Mouse (Mus musculus) kidney, embryonic 14.5 days (tissue): ENCODE results near the gene Wbp11. TPM values are rescaled to one million over a fixed set of nuclear protein-coding genes. Genes with fewer than 3 reads are reported as not detected.

Source experiments
- ATAC-seq: fragments of 200-750 bp; cut with Nextera tagmentation; 2 replicates; pipeline ENCODE4 v1.8.0; 2017; ENCODE audit warnings: moderate number of reproducible peaks, mild to moderate bottlenecking, moderate TSS enrichment, moderate library complexity; ENCODE audit not compliant: low FRiP score, low TSS enrichment
- H3K27ac ChIP-seq: fragments of 300-500 bp; sonication (generic); 2 replicates; pipeline ENCODE4 v1.5.1; 2014; ENCODE audit warnings: low read depth, mild to moderate bottlenecking, low read length, moderate library complexity, mixed read lengths
- H3K27me3 ChIP-seq: fragments of 300-500 bp; sonication (generic); 2 replicates; pipeline ENCODE4 v1.6.1; 2014; ENCODE audit warnings: mild to moderate bottlenecking, low read length; ENCODE audit not compliant: control insufficient read depth, insufficient read depth
- H3K36me3 ChIP-seq: fragments of 300-500 bp; sonication (generic); 2 replicates; pipeline ENCODE4 v1.6.1; 2014; ENCODE audit warnings: low read length, mixed read lengths; ENCODE audit not compliant: control insufficient read depth, insufficient read depth
- H3K4me1 ChIP-seq: fragments of 300-500 bp; sonication (generic); 2 replicates; pipeline ENCODE4 v1.6.1; 2014; ENCODE audit warnings: low read length, mixed read lengths; ENCODE audit not compliant: control insufficient read depth, insufficient read depth
- H3K4me2 ChIP-seq: fragments of 300-500 bp; sonication (generic); replicated peaks from 2 replicates; pipeline ENCODE4 v1.6.1; 2014; ENCODE audit warnings: low read depth, mild to moderate bottlenecking, low read length
- H3K4me3 ChIP-seq: fragments of 300-500 bp; sonication (generic); 2 replicates; pipeline ENCODE4 v1.5.1; 2014; ENCODE audit warnings: mild to moderate bottlenecking, low read length
- H3K9ac ChIP-seq: fragments of 300-500 bp; sonication (generic); 2 replicates; pipeline ENCODE4 v1.6.1; 2014; ENCODE audit warnings: low read depth, mild to moderate bottlenecking, low read length, moderate library complexity
- H3K9me3 ChIP-seq: fragments of 300-500 bp; sonication (generic); 2 replicates; pipeline ENCODE4 v1.6.1; 2016; ENCODE audit warnings: low read length; ENCODE audit not compliant: control insufficient read depth
- WGBS: fragments of 180-500 bp; shearing (Covaris S2); extraction: QIAGEN DNeasy Blood & Tissue Kit; methylation state at CpG from one replicate; pipeline ENCODE4 v1.1.7; 2014; 5-methylcytosine and 5-hydroxymethylcytosine counted together
- polyA plus RNA-seq: library from polyadenylated mRNA; unstranded; fragments of >200 nt; fragmentation: Nextera tagmentation; extraction: Ambion mirVana; gene quantifications from 2 replicates; pipeline ENCODE4 v1.2.1, GENCODE M21; 2014

The Wbp11 gene
- polyA plus RNA-seq, 1 experiment from 2014 or later = 136 TPM

DNA sequence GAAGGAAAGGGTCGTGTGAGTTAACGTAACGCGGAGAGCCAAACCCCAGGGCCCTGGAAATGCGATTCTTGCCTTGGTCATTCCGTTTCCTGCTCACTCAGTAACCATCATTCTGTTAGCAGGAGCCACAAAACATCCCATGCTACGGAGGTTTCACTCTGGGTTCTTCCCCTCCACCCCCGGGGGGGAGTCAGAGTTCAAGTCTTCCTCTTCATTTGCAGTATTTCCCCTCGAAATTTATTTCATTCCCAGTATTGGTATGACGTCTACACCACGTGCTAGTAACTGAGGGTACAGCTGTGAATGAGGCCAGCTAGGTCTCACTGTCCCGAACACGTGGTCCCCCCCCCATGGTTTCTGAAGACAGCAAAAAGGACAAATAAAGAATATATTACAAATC, 18.4 kb downstream of the Wbp11 start:
- H3K27me3 ChIP-seq = no peaks in the 10 kb centered on the region
- WGBS = 70% methylated on average over 13 of the region's 13 CpGs
- H3K27ac ChIP-seq = no peak overlapping the region
- no peak for ATAC-seq
- H3K36me3 ChIP-seq = peaks cover 25% of the 10 kb centered on the region
- no peak overlapping the region for H3K9ac ChIP-seq
- peak overlapping the region; percentile 65 for H3K4me2 ChIP-seq
- H3K9me3 ChIP-seq = no peaks in the 10 kb centered on the region
- peaks cover 7% of the 10 kb centered on the region; the same call in 1 of the 2 replicates for H3K4me1 ChIP-seq
- H3K4me3 ChIP-seq = peak overlapping the region; percentile 64; the same call in 1 of the 2 replicates

DNA sequence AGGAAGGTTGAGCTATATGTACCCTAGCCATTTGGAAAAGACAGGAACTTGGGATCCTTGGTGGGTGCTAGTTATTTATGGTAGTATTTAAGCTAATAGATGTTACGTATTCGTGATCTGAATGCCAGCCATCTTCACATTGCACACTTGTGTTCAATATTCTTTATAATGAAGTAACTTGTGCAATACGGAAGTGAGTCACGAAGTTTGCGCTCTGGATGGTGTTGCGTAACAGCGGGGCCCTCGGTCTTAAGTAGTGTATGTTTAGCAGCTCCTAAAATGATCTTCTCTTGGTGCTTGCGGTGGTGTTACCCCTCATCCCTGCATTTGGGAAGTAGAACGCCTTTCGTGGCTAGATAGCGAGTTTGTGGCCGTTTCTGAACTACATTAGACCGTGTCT, 19.0 kb downstream of the Wbp11 start:
- 31% methylated on average over 14 of the region's 14 CpGs for WGBS
- Histone ChIP-seq H3K4me2 (peak overlapping the region; percentile 65), H3K36me3 (peaks cover 19% of the 10 kb centered on the region), H3K4me1 (peaks cover 7% of the 10 kb centered on the region; the same call in 1 of the 2 replicates), H3K9me3 (no peaks in the 10 kb centered on the region), H3K4me3 (peak overlapping the region; percentile 64), H3K27ac (no peak overlapping the region), H3K27me3 (no peaks in the 10 kb centered on the region), H3K9ac (peak overlapping the region; percentile 72; the same call in 1 of the 2 replicates)
- ATAC-seq = no peak

DNA sequence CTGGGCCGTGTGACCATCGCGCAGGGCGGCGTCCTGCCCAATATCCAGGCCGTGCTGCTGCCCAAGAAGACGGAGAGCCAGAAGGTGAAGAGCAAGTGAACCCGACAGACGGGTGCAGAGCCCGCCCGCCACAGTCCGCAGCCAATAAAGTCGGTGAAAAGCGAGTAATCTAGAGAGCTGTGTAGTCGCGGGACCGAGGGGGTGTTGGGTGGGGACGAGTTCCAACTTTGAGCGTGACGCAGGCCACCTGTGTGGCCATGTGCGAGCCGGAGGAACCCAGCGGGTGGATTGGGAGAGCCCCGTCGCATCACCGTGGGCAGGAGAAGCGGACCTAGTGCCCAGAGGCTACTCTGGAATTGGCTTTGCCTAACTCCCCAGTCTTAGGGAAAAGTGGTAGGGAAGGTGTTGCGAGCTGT, 19.4 kb downstream of the Wbp11 start:
- H3K9ac ChIP-seq = peak overlapping the region; percentile 72
- peaks cover 14% of the 10 kb centered on the region for H3K36me3 ChIP-seq
- H3K4me3 ChIP-seq = peak overlapping the region; percentile 64
- H3K27ac ChIP-seq = no peak overlapping the region
- H3K4me2 ChIP-seq = peak overlapping the region; percentile 65
- H3K4me1 ChIP-seq = peaks cover 7% of the 10 kb centered on the region; the same call in 1 of the 2 replicates
- peak; percentile 20; the same call in 1 of the 2 replicates for ATAC-seq
- no peaks in the 10 kb centered on the region for H3K9me3 ChIP-seq
- H3K27me3 ChIP-seq = no peaks in the 10 kb centered on the region
- WGBS = 1% methylated on average over 28 of the region's 28 CpGs

DNA sequence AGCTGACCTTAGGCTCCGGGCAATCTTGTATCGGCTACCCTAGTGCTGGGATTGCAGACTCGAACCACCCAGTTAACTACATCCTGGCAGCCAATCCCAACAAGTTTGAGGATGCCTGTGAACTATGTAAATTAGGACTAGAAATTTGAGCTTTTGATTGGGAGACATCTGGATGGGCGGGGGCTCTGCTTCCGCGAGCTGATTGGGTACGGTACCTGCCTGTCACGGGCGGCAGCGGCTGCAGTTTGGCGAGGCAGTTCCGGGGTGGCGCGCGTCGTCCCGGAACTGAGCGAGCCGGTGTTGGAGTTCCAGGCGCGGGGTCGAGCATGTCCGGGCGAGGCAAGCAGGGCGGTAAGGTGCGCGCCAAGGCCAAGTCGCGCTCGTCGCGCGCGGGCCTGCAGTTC, 20.0 kb downstream of the Wbp11 start, which contains the start of gene H2afj:
TSS of gene H2afj (plus strand) at position 231 of the 404 bp plus-strand sequence.
- peak within 1 kb of the TSS; percentile 65 for H3K4me2 ChIP-seq
- peak within 1 kb of the TSS; percentile 72 for H3K9ac ChIP-seq
- H3K4me1 ChIP-seq = peaks cover 12% of the 10 kb centered on the region
- WGBS = under 1% methylated on average over 30 of the region's 34 CpGs
- peak; percentile 89 for ATAC-seq
- H3K9me3 ChIP-seq = no peaks in the 10 kb centered on the region
- peaks cover 9% of the 10 kb centered on the region for H3K36me3 ChIP-seq
- peak within 1 kb of the TSS; percentile 64 for H3K4me3 ChIP-seq
- H3K27me3 ChIP-seq = no peaks in the 10 kb centered on the region
- H3K27ac ChIP-seq = peak within 1 kb of the TSS; percentile 63

DNA sequence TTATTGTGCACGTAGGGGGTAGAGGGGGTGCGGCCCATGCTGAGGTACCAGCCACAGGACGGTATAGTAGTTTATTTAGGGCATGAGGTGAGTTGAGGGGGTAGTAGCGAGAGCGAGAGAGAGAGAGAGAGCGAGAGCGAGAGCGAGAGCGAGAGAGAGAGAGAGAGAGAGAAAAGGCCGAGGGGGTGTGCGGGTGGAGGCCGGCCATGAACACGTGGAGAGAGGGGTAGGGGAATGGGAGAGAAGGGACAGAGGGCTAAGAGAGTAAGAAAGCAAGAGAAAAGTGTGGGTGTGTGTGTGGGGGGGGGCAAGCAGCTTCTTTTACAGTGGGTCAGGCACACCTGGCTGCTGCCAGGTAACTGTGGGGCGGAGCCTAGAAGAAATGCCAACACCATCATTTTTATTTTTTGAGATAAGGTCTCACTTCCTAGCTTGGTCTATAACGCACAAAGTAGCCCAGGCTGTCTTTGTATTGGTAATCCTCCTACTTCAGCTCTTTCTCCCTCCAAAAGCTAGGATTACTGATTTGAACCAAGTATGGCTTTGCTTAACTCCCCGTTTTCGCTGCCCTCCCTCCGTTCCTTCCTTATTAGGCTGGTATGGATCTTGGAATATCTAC, 20.5 kb downstream of the Wbp11 start:
- Histone ChIP-seq H3K27ac (peak overlapping the region; percentile 63), H3K4me3 (peak overlapping the region; percentile 64), H3K4me1 (peaks cover 15% of the 10 kb centered on the region), H3K27me3 (no peaks in the 10 kb centered on the region), H3K9ac (peak overlapping the region; percentile 46; the same call in 1 of the 2 replicates), H3K9me3 (no peaks in the 10 kb centered on the region), H3K4me2 (peak overlapping the region; percentile 54), H3K36me3 (peaks cover 6% of the 10 kb centered on the region; the same call in 1 of the 2 replicates)
- peak; percentile 5; the same call in 1 of the 2 replicates for ATAC-seq
- 41% methylated on average over 18 of the region's 18 CpGs for whole genome bisulfite sequencing

DNA sequence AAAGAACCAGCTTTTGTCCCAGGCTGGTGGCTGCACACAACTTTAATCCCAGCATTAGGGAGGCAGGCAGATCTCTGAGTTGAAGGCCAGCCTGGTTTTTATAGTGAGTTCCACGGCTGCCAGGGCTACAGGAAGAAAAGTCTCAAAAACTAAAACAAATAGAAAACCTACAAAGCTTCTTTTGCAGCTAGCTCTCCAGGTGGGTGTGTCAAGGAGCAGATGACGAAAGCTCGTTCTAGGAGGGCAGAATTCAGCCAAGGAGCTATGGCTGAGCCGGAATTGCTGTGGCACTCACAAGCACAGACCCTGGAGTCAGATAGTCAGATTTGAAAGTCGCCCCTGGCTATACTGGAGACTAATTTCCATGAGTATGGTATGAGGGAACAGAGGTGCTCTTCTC, 21.2 kb downstream of the Wbp11 start:
- Histone ChIP-seq H3K9me3 (no peaks in the 10 kb centered on the region), H3K4me1 (peaks cover 15% of the 10 kb centered on the region), H3K36me3 (no peaks in the 10 kb centered on the region; the same call in 1 of the 2 replicates), H3K9ac (no peak overlapping the region; the same call in 1 of the 2 replicates), H3K4me3 (no peak overlapping the region), H3K4me2 (peak overlapping the region; percentile 54; the same call in 1 of the 2 replicates), H3K27ac (no peak overlapping the region), H3K27me3 (no peaks in the 10 kb centered on the region)
- no peak for ATAC-seq
- 69% methylated on average over 5 of the region's 5 CpGs for WGBS

DNA sequence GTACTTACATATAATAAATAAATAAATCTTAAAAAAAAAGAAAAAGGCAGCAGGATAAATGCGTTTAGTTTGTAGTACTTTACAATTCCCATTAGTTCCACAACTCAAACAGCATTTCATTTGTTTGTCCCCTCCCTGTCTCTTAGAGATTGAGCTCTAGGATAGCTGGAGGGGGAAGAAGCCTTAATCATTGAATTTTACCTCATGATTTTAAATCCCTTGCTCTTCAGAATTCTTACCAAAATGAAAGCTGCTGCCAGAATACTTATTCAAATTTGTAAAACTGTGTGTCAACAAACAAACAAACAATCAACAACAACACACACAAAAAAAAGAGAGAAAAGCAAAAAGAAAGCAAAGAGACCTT, 22.6 kb downstream of the Wbp11 start:
- Histone ChIP-seq H3K9ac (no peak overlapping the region), H3K4me2 (no peak overlapping the region), H3K27me3 (no peaks in the 10 kb centered on the region), H3K4me1 (peaks cover 15% of the 10 kb centered on the region), H3K9me3 (no peaks in the 10 kb centered on the region), H3K27ac (no peak overlapping the region), H3K4me3 (no peak overlapping the region), H3K36me3 (no peaks in the 10 kb centered on the region; the same call in 1 of the 2 replicates)
- no peak for ATAC-seq
- WGBS = 88% methylated on average over 1 of the region's 1 CpGs

DNA sequence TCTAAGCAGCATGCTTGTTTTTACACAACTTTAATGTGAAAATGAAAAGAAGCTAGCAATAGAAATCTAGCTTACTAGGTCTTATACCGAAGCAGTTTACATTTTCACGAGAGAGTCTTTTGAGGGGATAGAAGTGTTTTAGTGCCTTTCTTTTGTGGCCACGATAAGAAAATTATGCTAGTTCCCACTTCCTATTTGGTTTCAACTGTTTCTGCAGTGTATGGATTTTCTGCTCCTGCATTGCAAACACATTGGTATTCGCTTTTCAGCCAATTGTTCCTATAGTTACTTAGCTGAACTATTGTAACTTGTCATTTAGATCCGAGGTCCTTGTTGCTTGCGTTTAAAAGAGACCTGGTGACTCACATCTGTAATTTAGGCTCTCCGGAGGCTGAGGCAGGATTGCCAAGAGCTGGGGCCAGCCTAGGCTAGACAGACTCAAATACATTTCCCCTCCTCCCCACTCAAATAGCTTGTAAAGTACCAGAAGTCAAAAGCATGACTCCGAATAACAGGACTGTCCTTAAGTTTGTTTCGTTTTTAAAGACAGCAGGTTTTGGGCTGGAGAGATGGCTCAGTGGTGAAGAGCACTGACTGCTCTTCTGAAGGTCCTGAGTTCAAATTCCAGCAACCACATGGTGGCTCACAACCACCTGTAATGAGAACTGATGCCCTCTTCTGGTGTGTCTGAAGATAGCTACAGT, 23.2 kb downstream of the Wbp11 start:
- peak overlapping the region; percentile 83 for H3K4me3 ChIP-seq
- 35% methylated on average over 9 of the region's 9 CpGs for WGBS
- ATAC-seq = no peak

More for the DNA sequence above, 23.2 kb downstream of the Wbp11 start:
- peak overlapping the region; percentile 89 for H3K4me2 ChIP-seq
- H3K9me3 ChIP-seq = no peaks in the 10 kb centered on the region
- peak overlapping the region; percentile 96 for H3K9ac ChIP-seq
- H3K4me1 ChIP-seq = peaks cover 15% of the 10 kb centered on the region
- peak overlapping the region; percentile 100 for H3K27ac ChIP-seq
- no peaks in the 10 kb centered on the region; the same call in 1 of the 2 replicates for H3K36me3 ChIP-seq
- H3K27me3 ChIP-seq = no peaks in the 10 kb centered on the region
